Mouse (Mus musculus) layer of hippocampus, adult 9-10 months (tissue): ENCODE data around the gene Slc39a11.
"Not testable (repeated sequence)": the region's sequence is repeated elsewhere in the genome, so short reads cannot be mapped to it uniquely, and the experiment has no call there.

ENCODE experiments used
- DNase-seq: peaks from one replicate; pipeline ENCODE4 v3.0.0; 2022; ENCODE audit warnings: low spot score

Slc39a11 gene

GRCm38 (mm10) chr11:113667704-113668103, 17.8 kb upstream of the Slc39a11 start:
- no peak for DNase-seq

DNA sequence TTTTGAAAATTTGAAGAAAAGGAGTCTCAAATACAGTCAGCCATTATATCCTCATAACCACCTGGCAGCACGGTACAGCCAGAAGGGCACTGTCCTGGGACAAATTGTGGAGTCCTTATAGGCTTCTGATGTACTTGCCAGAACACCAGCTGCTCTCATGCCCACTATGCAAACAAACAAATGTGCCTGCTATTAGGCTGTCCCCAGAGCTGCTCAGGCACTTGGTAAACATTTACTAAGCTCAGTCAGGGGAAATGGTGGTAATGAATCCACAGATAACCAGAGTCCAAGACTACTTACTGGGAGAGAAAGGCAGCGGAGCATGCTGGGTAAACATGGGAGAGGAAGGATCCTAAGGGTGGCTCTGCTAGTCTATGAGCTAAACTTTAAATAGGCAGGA, 17.2 kb upstream of the Slc39a11 start:
- no peak for DNase-seq

GRCm38 (mm10) chr11:113666648-113667047, 16.8 kb upstream of the Slc39a11 start:
- DNase-seq = no peak

GRCm38 (mm10) chr11:113666205-113666604, 16.3 kb upstream of the Slc39a11 start:
- no peak for DNase-seq

- DNase-seq = no peak
These were observed 14.4 kb upstream of the Slc39a11 start for GRCm38 (mm10) chr11:113664279-113664678.

GRCm38 (mm10) chr11:113661835-113662351, 12.0 kb upstream of the Slc39a11 start:
- DNase-seq = no peak

- no peak for DNase-seq
These were observed 11.1 kb upstream of the Slc39a11 start for GRCm38 (mm10) chr11:113660940-113661339.

DNA sequence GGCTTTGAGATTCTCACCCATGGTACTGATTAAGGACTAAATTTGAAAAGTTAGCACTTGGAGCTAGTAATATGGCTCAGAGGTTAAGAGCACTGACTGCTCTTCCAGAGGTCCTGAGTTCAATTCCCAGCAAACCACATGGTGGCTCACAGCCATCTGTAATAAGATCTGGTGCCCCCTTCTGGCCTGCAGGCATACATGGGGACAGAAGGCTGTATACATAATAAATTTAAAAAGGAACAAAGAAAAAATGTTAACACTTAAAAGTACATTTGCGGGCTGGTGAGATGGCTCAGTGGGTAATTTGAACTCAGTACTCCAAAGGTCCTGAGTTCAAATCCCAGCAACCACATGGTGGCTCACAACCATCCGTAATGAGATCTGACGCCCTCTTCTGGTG, 10.3 kb upstream of the Slc39a11 start:
- not testable (repeated sequence) for DNase-seq

DNA sequence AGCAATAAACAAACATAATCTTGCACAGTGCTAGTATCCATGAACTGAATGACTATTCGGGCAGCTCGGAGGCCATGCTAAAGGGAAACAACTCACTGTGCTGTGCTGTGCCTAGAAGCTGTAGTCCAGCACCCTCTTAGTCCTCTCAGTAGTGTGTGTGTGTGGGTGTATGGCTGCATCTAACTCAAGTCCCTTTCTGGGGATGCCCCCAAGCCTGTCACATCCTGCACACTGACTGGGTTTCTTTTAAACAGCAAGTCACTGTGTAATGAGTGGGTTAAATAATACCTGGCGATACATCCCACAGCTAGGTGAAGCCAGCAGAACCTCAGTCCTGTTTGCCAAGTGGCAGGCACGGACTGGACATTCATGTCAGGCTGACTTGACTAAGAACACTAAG, 8.9 kb upstream of the Slc39a11 start:
- no peak for DNase-seq

- DNase-seq = no peak
These were observed 8.4 kb upstream of the Slc39a11 start for GRCm38 (mm10) chr11:113658319-113658718.

DNA sequence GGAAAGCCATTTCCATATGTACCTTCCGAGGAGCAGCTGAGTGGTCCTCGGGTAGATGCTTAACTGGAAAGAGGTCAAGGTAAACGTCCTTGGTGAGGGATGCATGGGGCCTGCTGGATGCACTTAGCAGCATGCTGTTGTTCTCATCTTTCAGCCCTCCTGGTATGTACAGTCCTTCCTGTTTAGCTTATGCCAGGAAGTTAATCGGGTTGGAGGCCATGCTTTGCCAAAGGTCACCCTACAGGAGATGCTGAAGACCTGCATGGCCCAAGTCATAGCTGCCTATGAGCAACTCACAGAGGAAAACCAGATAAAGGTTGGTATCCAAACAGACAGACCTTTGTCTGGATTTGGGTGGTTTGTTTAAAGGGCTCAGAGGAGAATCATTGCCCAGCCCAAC, 7.3 kb upstream of the Slc39a11 start:
- DNase-seq = no peak

GRCm38 (mm10) chr11:113656511-113656932, 6.6 kb upstream of the Slc39a11 start:
- DNase-seq = no peak

GRCm38 (mm10) chr11:113654561-113655270, 4.8 kb upstream of the Slc39a11 start:
- DNase-seq = no peak

GRCm38 (mm10) chr11:113654105-113654504, 4.2 kb upstream of the Slc39a11 start:
- DNase-seq = no peak

DNA sequence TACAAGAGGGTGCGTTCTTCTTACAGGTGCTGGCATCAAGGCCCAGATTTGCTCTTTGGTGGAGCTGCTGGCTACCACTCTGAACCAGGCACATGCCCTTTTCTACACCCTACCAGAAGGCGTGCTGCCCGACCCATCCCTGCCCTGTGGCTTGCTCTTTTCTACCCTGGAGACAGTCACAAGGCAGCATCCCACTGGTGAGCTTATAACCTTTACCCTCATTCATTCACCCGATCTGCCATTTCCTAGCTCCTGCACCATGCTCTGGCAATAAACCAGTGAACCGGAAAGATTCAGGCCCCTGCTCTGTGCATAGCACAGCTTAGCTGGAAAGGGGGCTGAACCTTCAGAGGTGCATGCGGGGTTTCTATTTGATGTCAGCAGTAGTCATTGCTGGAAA, 2.6 kb upstream of the Slc39a11 start:
- DNase-seq = no peak

- no peak for DNase-seq
These were observed 2.0 kb upstream of the Slc39a11 start for GRCm38 (mm10) chr11:113651907-113652273.

- no peak for DNase-seq
These were observed 1.5 kb upstream of the Slc39a11 start for GRCm38 (mm10) chr11:113651206-113651906.

DNA sequence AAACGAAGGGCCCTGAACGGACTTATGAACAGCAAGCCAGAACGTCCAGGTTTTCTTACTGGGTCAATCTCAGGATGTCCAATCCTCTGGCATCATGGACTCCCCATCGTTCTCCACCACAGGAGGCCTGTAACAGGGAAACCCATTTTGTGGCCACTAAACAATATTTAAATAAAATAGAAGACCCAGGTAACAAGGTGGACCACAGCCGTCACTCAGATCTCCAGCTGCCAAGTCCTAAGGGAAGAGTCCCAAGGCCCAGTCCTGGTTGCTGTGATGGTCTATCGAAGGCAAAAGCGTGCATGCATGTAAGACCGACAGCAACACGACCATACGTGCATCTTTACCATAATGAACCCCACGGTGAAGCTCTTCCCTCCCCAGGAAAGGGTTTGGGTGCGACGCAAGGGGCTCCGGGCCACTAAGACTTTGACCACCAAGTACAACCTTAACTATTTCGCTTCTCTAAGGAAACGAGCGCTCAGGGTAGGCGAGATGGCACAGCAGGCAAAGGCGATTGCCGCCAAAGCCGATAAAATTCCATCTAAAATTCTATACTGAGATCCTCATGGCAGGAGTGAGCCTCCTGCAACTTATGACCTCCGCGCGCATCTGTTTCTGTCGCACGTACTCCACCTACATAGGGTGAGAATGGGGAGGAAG, 1.1 kb downstream of the Slc39a11 start, which contains the start of gene Cog1:
Gene Cog1 (plus strand): TSS at position 480 of the 663 bp plus-strand sequence.
- DNase-seq = no peak

- peak; percentile 50 for DNase-seq
These were observed 1.7 kb downstream of the Slc39a11 start for GRCm38 (mm10) chr11:113648152-113648551.

DNA sequence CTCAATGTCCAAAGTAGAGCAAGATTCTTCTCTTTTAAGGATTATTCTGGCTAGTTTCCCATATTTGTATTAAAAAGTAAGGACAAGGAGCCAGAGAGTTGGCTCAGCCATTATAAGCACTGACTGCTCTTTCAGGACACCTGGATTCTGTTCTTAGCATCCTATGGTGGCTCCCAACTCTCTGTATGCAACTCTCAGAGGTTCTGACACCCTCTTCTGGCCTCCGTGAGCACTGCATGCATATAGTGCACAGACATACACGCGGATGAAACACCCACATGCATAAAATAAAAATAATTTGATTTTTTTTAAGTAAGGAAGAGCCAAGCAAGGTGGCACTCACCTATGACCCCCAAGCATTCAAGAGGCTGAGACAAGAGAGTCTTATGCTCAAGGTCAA, 4.7 kb downstream of the Slc39a11 start:
- no peak for DNase-seq

GRCm38 (mm10) chr11:113638680-113639079, 11.2 kb downstream of the Slc39a11 start:
- DNase-seq = no peak

- no peak for DNase-seq
These were observed 15.2 kb downstream of the Slc39a11 start for GRCm38 (mm10) chr11:113634699-113635121.

DNA sequence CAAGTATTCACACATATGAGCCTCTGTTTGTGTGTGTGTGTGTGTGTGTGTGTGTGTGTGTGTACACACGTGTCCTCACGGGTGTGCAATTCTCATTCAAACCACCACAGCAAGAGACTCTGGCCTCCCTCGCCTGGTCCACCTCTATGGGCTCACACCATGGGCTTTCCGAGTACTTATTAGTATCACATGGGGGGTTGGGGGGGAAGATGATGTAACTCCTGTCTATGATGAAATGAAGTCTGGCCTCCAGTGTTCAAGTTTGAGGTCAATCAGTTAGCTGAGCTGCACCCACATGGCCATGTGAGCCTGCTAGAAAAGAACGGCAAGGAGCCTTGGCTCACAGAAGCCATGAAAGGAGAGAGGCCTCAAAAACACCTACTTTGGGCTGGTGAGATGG, 16.5 kb downstream of the Slc39a11 start:
- no peak for DNase-seq
